Mouse (Mus musculus) gastrocnemius, postnatal 25 days (tissue): ENCODE data around the gene Lhx2. TPM values are rescaled to one million over a fixed set of nuclear protein-coding genes. Genes with fewer than 3 reads are reported as not detected.

ENCODE experiments used
- DNase-seq: peaks from one replicate; pipeline ENCODE4 v3.0.0; 2022
- total RNA-seq, 2 experiments: library from RNA; stranded (reverse); gene quantifications; 1 replicate in 1 of 2; 2 replicates in 1 of 2; pipeline ENCODE4 v1.2.3; 2021

Gene Lhx2
- total RNA-seq, 2 experiments from 2014 or later = 0.13 to 0.38 TPM

DNA sequence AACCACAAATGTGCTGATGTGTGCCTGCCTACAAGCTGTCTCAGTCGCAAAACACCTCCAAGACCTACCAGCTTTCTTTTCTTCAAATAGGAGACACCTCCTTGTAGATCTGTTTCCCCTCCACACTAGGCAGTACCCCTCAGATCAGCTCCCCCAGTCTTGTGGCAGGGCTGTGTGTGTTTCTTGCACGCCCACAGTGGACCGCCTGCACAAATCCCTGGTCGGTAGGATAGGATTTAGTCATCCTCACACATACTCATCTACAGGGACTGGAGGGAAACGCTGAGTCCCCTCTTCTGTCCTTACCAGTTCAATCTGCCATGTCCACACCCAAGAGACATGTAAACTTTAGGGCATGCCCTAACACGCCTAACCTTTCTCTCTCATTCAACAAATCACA is 71.1 kb downstream of the Lhx2 start:
- DNase-seq = no peak

- DNase-seq = no peak
Measured at GRCm38 (mm10) chr2:38412599-38413177, 73.6 kb downstream of the Lhx2 start.

- no peak for DNase-seq
Measured at GRCm38 (mm10) chr2:38417970-38418369, 78.9 kb downstream of the Lhx2 start.

Other genes with a start within 250 kb of the Lhx2 start
- 10 to 100 TPM; 17.7 to 18.9 TPM for gene Dennd1a, start 51.9 kb upstream of the Lhx2 start, total RNA-seq
- 1 to 10 TPM; 6.8 to 7.5 TPM for gene Nek6, start 172.4 kb downstream of the Lhx2 start, total RNA-seq